Mouse (Mus musculus) heart, adult 2 months (tissue): Measurements from ENCODE around the gene Zfp580. TPM values are rescaled to one million over a fixed set of nuclear protein-coding genes. Genes with fewer than 3 reads are reported as not detected.

Experiments used
- DNase-seq, 2 experiments: peaks; one replicate each; pipeline ENCODE4 v3.0.0; 2021
- H3K27ac ChIP-seq: fragments of 200-600 bp; 2 replicates; pipeline ENCODE4 v1.8.1; 2022
- H3K27me3 ChIP-seq: fragments of 200-500 bp; 2 replicates; pipeline ENCODE4 v1.6.1; 2012; ENCODE audit warnings: mild to moderate bottlenecking, low read length, inconsistent platforms, mixed read lengths; ENCODE audit not compliant: control insufficient read depth, insufficient read depth
- H3K36me3 ChIP-seq: fragments of 200-500 bp; 2 replicates; pipeline ENCODE4 v1.6.1; 2012; ENCODE audit warnings: low read length, inconsistent platforms; ENCODE audit not compliant: control insufficient read depth, insufficient read depth
- H3K4me1 ChIP-seq: fragments of 200-500 bp; 2 replicates; pipeline ENCODE4 v1.6.1; 2011; ENCODE audit warnings: low read length; ENCODE audit not compliant: control insufficient read depth, insufficient read depth
- H3K4me3 ChIP-seq: fragments of 200-600 bp; 2 replicates; pipeline ENCODE4 v1.8.1; 2022
- H3K79me2 ChIP-seq: fragments of 200-500 bp; replicated peaks from 2 replicates; pipeline ENCODE4 v1.6.1; 2012; ENCODE audit warnings: mild to moderate bottlenecking, inconsistent platforms, low read length, moderate library complexity, mixed read lengths; ENCODE audit not compliant: control insufficient read depth, insufficient read depth
- H3K9ac ChIP-seq: fragments of 200-500 bp; 2 replicates; pipeline ENCODE4 v1.6.1; 2012; ENCODE audit warnings: low read depth, mild to moderate bottlenecking, control low read depth, inconsistent platforms, low read length, mixed read lengths
- CTCF ChIP-seq: fragments of 200-600 bp; IDR thresholded peaks from 2 replicates; pipeline ENCODE4 v1.8.1; 2022; ENCODE audit warnings: antibody characterized with exemption, mild to moderate bottlenecking, moderate library complexity
- EP300 ChIP-seq: fragments of 200-500 bp; IDR thresholded peaks from 2 replicates; pipeline ENCODE4 v1.6.1; 2011; ENCODE audit warnings: low read depth, low read length, control low read depth; ENCODE audit not compliant: insufficient read depth
- POLR2A ChIP-seq: fragments of 200-500 bp; IDR thresholded peaks from 2 replicates; pipeline ENCODE4 v1.6.1; 2011; ENCODE audit warnings: mild to moderate bottlenecking, low read depth, low read length, control low read depth; ENCODE audit not compliant: insufficient read depth
- WGBS: fragments of 180-500 bp; shearing (Covaris S2); methylation state at CpG from one replicate; pipeline ENCODE4 v1.1.7; 2018; 5-methylcytosine and 5-hydroxymethylcytosine counted together
- intact Hi-C: fragments of 180-260 bp; cut with DNase I; formaldehyde crosslinking; loops from one replicate; pipeline ENCODE4 v1.15.1; 2025
- polyA plus RNA-seq: library from polyadenylated mRNA; depleted of rRNA; stranded (reverse); fragments of >200 nt; gene quantifications from 2 replicates; pipeline ENCODE4 v1.2.3, GENCODE M21; 2012
- total RNA-seq, 2 experiments: library from RNA; stranded (reverse); gene quantifications; 2 replicates each; pipeline ENCODE4 v1.2.3; 2021

Gene Zfp580
- total and polyA plus RNA-seq, 3 experiments, result 3.4 to 12.7 (median 4.4) TPM

DNA sequence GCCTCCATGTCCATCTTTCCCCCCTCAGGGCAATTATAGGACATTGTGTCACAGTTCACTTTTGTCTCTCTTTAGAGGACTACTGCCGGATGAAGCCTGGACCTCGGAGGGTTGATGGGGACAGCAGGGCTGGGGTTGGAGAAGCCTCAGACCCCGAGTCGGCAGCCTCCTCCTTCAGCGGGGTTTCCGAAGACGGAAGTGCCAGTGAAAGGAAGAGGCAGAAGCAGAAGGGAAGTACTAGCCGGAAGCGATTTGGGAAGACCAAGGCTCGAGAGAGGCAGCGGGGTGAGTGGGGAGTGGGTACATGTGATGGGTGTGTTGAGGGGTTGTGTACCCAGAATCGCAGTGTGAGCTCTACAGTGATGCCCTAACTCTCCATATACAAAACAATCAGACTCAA, 8.1 kb downstream of the Zfp580 start:
- Histone ChIP-seq H3K36me3 (peaks cover 11% of the 10 kb centered on the region), H3K27ac (no peak overlapping the region), H3K27me3 (peaks cover 11% of the 10 kb centered on the region), H3K79me2 (no peaks in the 10 kb centered on the region; the same call in 1 of the 2 replicates), H3K9ac (no peak overlapping the region), H3K4me3 (no peak overlapping the region), H3K4me1 (peaks cover 4% of the 10 kb centered on the region)
- DNase-seq, result peak in 1 of 2 experiments; percentile 33
- WGBS, result 88% methylated on average over 12 of the region's 12 CpGs
- TF ChIP-seq EP300, result no peak
- no peak for TF ChIP-seq CTCF
- TF ChIP-seq POLR2A, result no peak
- intact Hi-C loops, result no loop called here

DNA sequence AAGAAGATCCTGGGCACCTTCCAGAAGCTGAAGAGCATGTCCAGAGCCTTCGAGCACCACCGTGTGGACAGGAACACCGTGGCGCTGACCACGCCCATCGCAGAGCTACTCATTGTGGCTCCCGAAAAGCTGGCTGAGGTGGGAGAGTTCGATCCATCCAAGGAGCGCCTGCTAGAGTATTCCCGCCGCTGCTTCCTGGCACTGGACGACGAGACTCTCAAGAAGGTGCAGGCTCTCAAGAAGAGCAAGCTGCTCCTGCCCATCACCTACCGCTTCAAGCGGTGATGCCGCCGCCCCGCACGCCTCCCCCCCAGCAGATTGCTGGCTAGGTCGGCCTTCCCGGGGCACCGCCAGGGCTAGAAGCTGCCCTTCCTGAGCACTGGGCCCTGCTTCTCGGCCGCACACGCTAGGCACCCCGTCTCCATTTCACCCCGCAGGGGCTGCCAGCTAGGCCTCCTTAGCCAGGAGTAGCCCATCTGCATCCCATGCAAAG, 8.9 kb downstream of the Zfp580 start:
- peak overlapping the region; percentile 100 for H3K27ac ChIP-seq
- TF ChIP-seq CTCF (peak; percentile 82), POLR2A (no peak), EP300 (peak; percentile 85)
- H3K27me3 ChIP-seq, result peaks cover 8% of the 10 kb centered on the region
- H3K4me3 ChIP-seq, result peak overlapping the region; percentile 93
- H3K9ac ChIP-seq, result peak overlapping the region; percentile 46
- no peaks in the 10 kb centered on the region; the same call in 1 of the 2 replicates for H3K79me2 ChIP-seq
- peak; percentile 79 to 84 for DNase-seq
- WGBS, result 3% methylated on average over 27 of the region's 27 CpGs
- peaks cover 13% of the 10 kb centered on the region for H3K36me3 ChIP-seq
- intact Hi-C loops, result loop anchor here (2.0 to 10.0 kb wide), 3 partner anchors 67 to 375 kb away; partner anchors contain the start of genes Hspbp1 and Kmt5c
- peaks cover 4% of the 10 kb centered on the region for H3K4me1 ChIP-seq

DNA sequence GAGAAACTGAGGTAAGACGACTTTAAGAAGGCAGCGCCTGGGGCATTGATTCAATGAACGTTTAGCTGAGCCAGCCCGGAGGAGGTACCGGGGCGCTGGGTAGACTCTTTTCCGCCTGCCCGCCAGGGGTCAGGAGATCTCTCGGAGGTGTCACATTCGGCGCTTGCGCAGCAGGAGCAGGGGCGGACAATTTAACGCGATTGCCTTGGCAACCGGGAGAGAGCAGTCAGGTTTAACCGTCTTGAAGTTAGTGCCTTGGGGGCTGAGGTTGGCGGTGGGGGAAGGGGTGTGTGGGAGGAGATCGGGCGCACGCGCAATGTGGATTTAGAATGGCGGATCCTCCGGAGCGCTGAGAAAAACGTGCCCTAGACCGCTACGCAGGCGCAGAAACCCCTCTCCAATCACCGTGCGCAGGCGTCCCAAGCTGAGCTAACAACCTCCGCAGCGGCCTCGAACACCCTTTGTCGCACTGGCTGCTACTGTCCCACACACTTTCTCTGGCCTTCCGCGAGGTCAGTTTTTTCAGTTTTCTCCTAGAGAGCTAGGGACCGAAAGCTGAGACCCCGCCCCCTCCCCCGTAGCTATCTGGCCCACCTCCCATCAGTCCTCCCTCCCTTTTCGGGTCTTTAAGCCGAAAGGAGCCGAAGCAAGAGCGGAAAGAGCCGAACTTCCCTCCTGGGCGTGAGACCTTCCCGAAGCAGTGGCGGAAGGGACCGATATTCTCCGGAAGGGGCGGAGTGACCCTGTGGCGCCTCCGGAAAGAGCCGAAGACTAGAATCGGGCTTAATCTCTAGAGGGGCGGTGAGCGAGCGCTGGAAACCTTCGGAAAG, 9.8 kb downstream of the Zfp580 start:
- peak overlapping the region; percentile 100 for H3K27ac ChIP-seq
- peaks cover 13% of the 10 kb centered on the region for H3K36me3 ChIP-seq
- peaks cover 3% of the 10 kb centered on the region for H3K79me2 ChIP-seq
- peaks cover 5% of the 10 kb centered on the region for H3K27me3 ChIP-seq
- peak; percentile 97 to 98 for DNase-seq
- TF ChIP-seq CTCF (peak; percentile 78), EP300 (no peak), POLR2A (peak; percentile 37)
- intact Hi-C loops, result loop anchor here (2.0 to 10.0 kb wide), 3 partner anchors 66 to 376 kb away; partner anchors contain the start of genes Hspbp1 and Kmt5c
- peak overlapping the region; percentile 88 for H3K9ac ChIP-seq
- peak overlapping the region; percentile 93 for H3K4me3 ChIP-seq
- WGBS, result under 1% methylated on average over 60 of the region's 60 CpGs
- H3K4me1 ChIP-seq, result peaks cover 4% of the 10 kb centered on the region

DNA sequence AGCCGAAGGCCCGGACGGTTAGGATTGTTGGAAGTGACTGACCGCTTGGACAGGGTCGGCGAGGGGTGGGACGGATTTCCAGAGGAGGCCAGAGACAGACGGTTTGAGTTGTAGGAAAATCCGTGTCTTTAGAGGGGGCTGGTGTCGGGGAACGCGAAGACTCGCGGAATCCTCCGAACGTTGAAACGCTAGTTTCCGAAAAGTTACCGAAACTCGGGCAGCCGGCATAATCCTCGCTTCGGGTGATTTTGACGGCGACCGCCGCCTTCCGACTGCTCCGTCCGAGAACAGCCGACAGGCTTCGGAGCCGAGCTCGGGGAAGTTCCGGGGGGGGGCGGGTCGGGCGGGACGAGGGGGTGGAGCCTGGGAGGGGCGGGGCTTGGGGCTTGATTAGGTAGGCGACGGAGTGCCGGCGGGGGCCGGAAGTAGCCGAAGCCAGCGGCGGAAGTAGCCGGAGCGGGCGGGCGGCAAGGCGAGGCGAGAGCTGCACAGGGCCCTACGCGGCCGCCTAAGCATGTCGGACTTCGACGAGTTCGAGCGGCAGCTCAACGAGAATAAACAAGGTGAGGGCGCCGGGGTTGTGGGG, 10.5 kb downstream of the Zfp580 start, which contains the start of gene U2af2:
TSS of gene U2af2 (plus strand) at position 370 of the 586 bp plus-strand sequence.
- under 1% methylated on average over 56 of the region's 65 CpGs for WGBS
- TF ChIP-seq EP300, result no peak
- TF ChIP-seq POLR2A, result peak; percentile 68; the same call in 1 of the 2 replicates
- no peak for TF ChIP-seq CTCF
- Histone ChIP-seq H3K27ac (peak within 1 kb of the TSS; percentile 100), H3K9ac (peak within 1 kb of the TSS; percentile 90), H3K36me3 (peaks cover 16% of the 10 kb centered on the region), H3K27me3 (peaks cover 2% of the 10 kb centered on the region), H3K4me3 (peak within 1 kb of the TSS; percentile 93), H3K79me2 (peaks cover 5% of the 10 kb centered on the region), H3K4me1 (peaks cover 6% of the 10 kb centered on the region)
- intact Hi-C loops, result loop anchor here (1.0 to 10.0 kb wide), 4 partner anchors 47 to 377 kb away; partner anchors contain the start of genes Gm44973, Hspbp1 and Kmt5c
- DNase-seq, result peak; percentile 95 to 96

DNA sequence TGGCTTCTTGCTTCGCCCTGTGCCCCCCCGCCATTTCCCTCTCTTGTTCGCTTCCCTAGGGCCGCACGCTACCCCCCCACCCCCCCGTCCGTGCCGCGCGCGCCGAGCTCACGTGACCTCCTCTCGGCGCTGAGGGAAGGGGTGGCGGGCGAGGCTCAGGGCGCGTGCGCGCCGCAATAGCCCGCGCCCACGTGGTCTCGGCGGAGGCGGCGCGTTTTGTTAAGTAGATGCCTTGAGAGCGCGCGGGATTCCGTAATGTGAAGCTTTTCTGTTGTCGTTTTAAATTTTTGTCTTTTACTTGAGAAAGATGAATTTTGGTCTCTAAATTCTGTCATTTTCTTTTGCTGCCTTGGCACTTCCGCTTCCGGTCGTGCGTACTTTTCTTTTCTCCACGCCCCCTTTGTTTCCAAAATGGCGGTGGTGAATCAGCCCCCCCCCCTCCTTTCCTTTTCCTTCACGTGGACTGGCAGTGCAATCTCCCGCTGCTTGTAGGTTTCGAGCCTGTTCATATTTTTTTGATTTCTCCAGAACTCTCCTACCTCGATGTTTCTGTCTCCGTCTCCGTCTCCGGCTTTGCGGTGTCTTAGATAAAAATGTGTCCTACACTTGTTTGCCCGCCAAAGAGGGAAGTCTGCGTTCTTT, 11.1 kb downstream of the Zfp580 start:
- Histone ChIP-seq H3K4me1 (peaks cover 6% of the 10 kb centered on the region), H3K79me2 (peaks cover 6% of the 10 kb centered on the region), H3K27me3 (no peaks in the 10 kb centered on the region; the same call in 1 of the 2 replicates), H3K27ac (peak overlapping the region; percentile 100), H3K36me3 (peaks cover 16% of the 10 kb centered on the region), H3K4me3 (peak overlapping the region; percentile 93), H3K9ac (peak overlapping the region; percentile 90)
- DNase-seq, result no peak
- WGBS, result 1% methylated on average over 50 of the region's 51 CpGs
- intact Hi-C loops, result loop anchor here (1.0 to 10.0 kb wide), 4 partner anchors 16 to 378 kb away; partner anchors contain the start of genes Gm44973, Hspbp1 and Kmt5c
- no peak for TF ChIP-seq CTCF
- TF ChIP-seq EP300, result no peak
- TF ChIP-seq POLR2A, result no peak; the same call in 1 of the 2 replicates
